Comparison of ENCODE assay signal across 17 mouse cellular contexts in genomic region chr14:121660167-121660894, GRCm38 (mm10).
A peak's percentile ranks its signal among the peaks of the same experiment; 100 is the strongest.
DNase-seq lines count a peak whose midpoint lies in the region; ATAC-seq and TF ChIP-seq lines count a peak whose summit lies in the region.
"Had no signal": no experiment of that assay in that cellular context is flagged by ENCODE, and none has a peak within 500 bp of the region (broad histone marks: within the 10 kb centered on the region; RNA-seq: fewer than 3 reads in every experiment).

No protein-coding gene starts in this region.

- no peaks in the 10 kb centered on the region for H3K4me1 ChIP-seq in hindbrain, embryonic 15.5 days (replicated peaks)
- no peaks in the 10 kb centered on the region for H3K4me1 ChIP-seq in hindbrain, embryonic 10.5 days (replicated peaks)
- H3K4me1 ChIP-seq in cortical plate, adult 2 months (ENCODE audit: control insufficient read depth, insufficient read depth, low read length): peaks cover 1% of the 10 kb centered on the region; the same call in 1 of the 2 replicates
- H3K4me1 ChIP-seq in lung, embryonic 15.5 days: peaks cover 45% of the 10 kb centered on the region
- peaks cover 12% of the 10 kb centered on the region; the same call in 1 of the 2 replicates for H3K4me1 ChIP-seq in stomach, embryonic 14.5 days (ENCODE audit: control insufficient read depth, insufficient read depth, low read length)
- H3K4me1 ChIP-seq: forebrain, embryonic 13.5 days; hindbrain, embryonic 12.5 days; liver, embryonic 15.5 days had no signal

- 90% methylated on average over 15 of the region's 15 CpGs for WGBS in hindbrain, embryonic 15.5 days
- WGBS in hindbrain, embryonic 10.5 days: 83% methylated on average over 15 of the region's 15 CpGs
- WGBS in lung, embryonic 15.5 days: 37% methylated on average over 15 of the region's 15 CpGs
- WGBS in stomach, embryonic 14.5 days: 63% methylated on average over 15 of the region's 15 CpGs

- H3K27ac ChIP-seq in hindbrain, embryonic 15.5 days (replicated peaks): 0 out of 2 replicates have a peak overlapping the region, but pooled peaks have one; percentile 6
- H3K27ac ChIP-seq in hindbrain, embryonic 10.5 days: no peak overlapping the region
- peak overlapping the region; percentile 62 for H3K27ac ChIP-seq in cortical plate, adult 2 months (ENCODE audit: insufficient read depth, low read length)
- H3K27ac ChIP-seq in lung, embryonic 15.5 days: peak overlapping the region; percentile 70
- H3K27ac ChIP-seq in stomach, embryonic 14.5 days (ENCODE audit: low read length): peak overlapping the region; percentile 11; the same call in 1 of the 2 replicates
- H3K27ac ChIP-seq: forebrain, embryonic 13.5 days; heart, embryonic 13.5 days; hindbrain, embryonic 12.5 days; limb, embryonic 12.5 days; liver, embryonic 15.5 days had no signal

- H3K9ac ChIP-seq in hindbrain, embryonic 15.5 days: no peak overlapping the region
- H3K9ac ChIP-seq in lung, embryonic 15.5 days: no peak overlapping the region
- H3K9ac ChIP-seq in stomach, embryonic 14.5 days (replicated peaks; ENCODE audit: low read depth, low read length): no peak overlapping the region
- H3K9ac ChIP-seq: forebrain, embryonic 13.5 days; hindbrain, embryonic 12.5 days; limb, embryonic 12.5 days; liver, embryonic 15.5 days had no signal

- no peaks in the 10 kb centered on the region for H3K9me3 ChIP-seq in hindbrain, embryonic 15.5 days
- H3K9me3 ChIP-seq in hindbrain, embryonic 10.5 days: no peaks in the 10 kb centered on the region
- no peaks in the 10 kb centered on the region for H3K9me3 ChIP-seq in lung, embryonic 15.5 days
- H3K9me3 ChIP-seq in stomach, embryonic 14.5 days (ENCODE audit: control insufficient read depth, low read depth, low read length): no peaks in the 10 kb centered on the region
- H3K9me3 ChIP-seq: forebrain, embryonic 13.5 days; heart, embryonic 13.5 days; hindbrain, embryonic 12.5 days; limb, embryonic 12.5 days; liver, embryonic 15.5 days had no signal

- TF ChIP-seq CTCF in cortical plate, adult 2 months (IDR thresholded peaks at IDR 0.05; ENCODE audit: extremely low read depth, insufficient read depth, low read length): no peak

- no peaks in the 10 kb centered on the region for H3K27me3 ChIP-seq in hindbrain, embryonic 15.5 days
- no peaks in the 10 kb centered on the region for H3K27me3 ChIP-seq in hindbrain, embryonic 10.5 days (ENCODE audit: insufficient read depth, poor library complexity, severe bottlenecking)
- no peaks in the 10 kb centered on the region for H3K27me3 ChIP-seq in lung, embryonic 15.5 days
- no peaks in the 10 kb centered on the region for H3K27me3 ChIP-seq in stomach, embryonic 14.5 days (ENCODE audit: control insufficient read depth, insufficient read depth, low read length)
- H3K27me3 ChIP-seq: forebrain, embryonic 13.5 days; heart, embryonic 13.5 days; hindbrain, embryonic 12.5 days; limb, embryonic 12.5 days; liver, embryonic 15.5 days had no signal

- no peak for TF ChIP-seq POLR2A in cortical plate, adult 2 months (IDR thresholded peaks at IDR 0.05; ENCODE audit: extremely low read depth, insufficient read depth, low read length)

- DNase-seq in hindbrain, embryonic 10.5 days (ENCODE audit: low spot score): no peak
- DNase-seq in adrenal gland, adult 18-20 months (ENCODE audit: low spot score in 2 of 2): no peak
- no peak for DNase-seq in left cerebral cortex, adult 8-10 months (ENCODE audit: low spot score in 2 of 2)
- DNase-seq: adrenal gland, adult 2 months; cerebellum, adult 18-20 months; embryo, embryonic 11 days; kidney, adult 8-10 months had no signal

- H3K36me3 ChIP-seq in hindbrain, embryonic 15.5 days: 0 out of 2 replicates have a peak, but pooled peaks cover 4% of the 10 kb centered on the region
- 0 out of 2 replicates have a peak, but pooled peaks cover 2% of the 10 kb centered on the region for H3K36me3 ChIP-seq in hindbrain, embryonic 10.5 days
- H3K36me3 ChIP-seq in lung, embryonic 15.5 days: peaks cover 3% of the 10 kb centered on the region; the same call in 1 of the 2 replicates
- H3K36me3 ChIP-seq in stomach, embryonic 14.5 days (ENCODE audit: control insufficient read depth, insufficient read depth, low read length): peaks cover 13% of the 10 kb centered on the region; the same call in 1 of the 2 replicates
- H3K36me3 ChIP-seq: hindbrain, embryonic 12.5 days; limb, embryonic 12.5 days; liver, embryonic 15.5 days had no signal

- H3K4me2 ChIP-seq in hindbrain, embryonic 15.5 days: no peak overlapping the region
- no peak overlapping the region for H3K4me2 ChIP-seq in lung, embryonic 15.5 days
- no peak overlapping the region for H3K4me2 ChIP-seq in stomach, embryonic 14.5 days (replicated peaks; ENCODE audit: low read depth, low read length)
- H3K4me2 ChIP-seq: forebrain, embryonic 13.5 days; heart, embryonic 13.5 days; hindbrain, embryonic 12.5 days; limb, embryonic 12.5 days; liver, embryonic 15.5 days had no signal

- ATAC-seq in hindbrain, embryonic 15.5 days (ENCODE audit: low FRiP score, low read depth): no peak
- no peak for ATAC-seq in lung, embryonic 15.5 days (ENCODE audit: borderline replicate concordance, extremely low read depth, low FRiP score, low TSS enrichment)
- ATAC-seq in stomach, embryonic 14.5 days (ENCODE audit: insufficient number of reproducible peaks, insufficient read depth, low FRiP score, low read depth): no peak
- ATAC-seq: forebrain, embryonic 13.5 days had no signal

- no peak overlapping the region for H3K4me3 ChIP-seq in hindbrain, embryonic 15.5 days
- no peak overlapping the region for H3K4me3 ChIP-seq in hindbrain, embryonic 10.5 days
- H3K4me3 ChIP-seq in cortical plate, adult 2 months (ENCODE audit: insufficient read depth, low read length): no peak overlapping the region
- no peak overlapping the region for H3K4me3 ChIP-seq in lung, embryonic 15.5 days
- no peak overlapping the region for H3K4me3 ChIP-seq in stomach, embryonic 14.5 days (ENCODE audit: low read depth, low read length)
- H3K4me3 ChIP-seq: forebrain, embryonic 13.5 days; heart, embryonic 13.5 days; hindbrain, embryonic 12.5 days; left cerebral cortex, adult 2 months; limb, embryonic 12.5 days; liver, embryonic 15.5 days had no signal
